Mouse (Mus musculus): ENCODE data around the gene Col15a1.

The Col15a1 gene

GRCm38 (mm10) chr4:47351386-47352049, 143.6 kb downstream of the Col15a1 start:
- no peak for DNase-seq (ENCODE audit: low read depth)

GRCm38 (mm10) chr4:47352061-47352661, 144.2 kb downstream of the Col15a1 start:
- no peak for DNase-seq (ENCODE audit: low read depth)

DNA sequence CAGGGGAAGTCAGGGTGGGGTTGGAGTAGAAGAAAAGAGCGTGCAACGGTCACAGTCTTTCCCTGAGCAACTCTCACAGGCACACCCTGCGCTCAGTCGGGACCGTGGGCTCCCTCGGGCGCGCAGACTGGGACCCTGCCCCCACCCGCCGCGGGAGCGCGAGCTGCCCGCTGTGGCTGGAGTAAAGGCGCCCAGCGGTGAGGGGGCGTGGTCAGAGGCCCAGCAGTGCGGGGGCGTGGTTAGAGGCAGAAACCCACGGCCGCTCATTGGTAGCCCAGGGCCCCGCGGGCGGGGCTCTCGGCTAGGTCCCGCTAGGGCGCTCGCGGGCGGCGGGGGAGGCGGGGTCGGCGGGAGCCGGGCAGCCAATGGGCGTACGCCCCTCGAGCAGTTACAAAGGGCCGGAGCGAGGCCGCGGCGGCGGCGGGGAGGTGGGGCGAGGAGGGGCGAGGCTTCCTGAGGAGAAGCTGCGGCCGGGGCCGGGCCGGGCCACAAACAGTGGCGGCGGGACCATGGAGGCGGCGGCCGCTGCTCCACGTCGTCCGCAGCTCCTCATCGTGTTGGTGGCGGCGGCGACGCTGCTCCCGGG, 144.9 kb downstream of the Col15a1 start, which contains the start of gene Tgfbr1:
TSS of gene Tgfbr1 (plus strand) at position 420 of the 586 bp plus-strand sequence.
- peak; percentile 88 for DNase-seq (ENCODE audit: low read depth)

GRCm38 (mm10) chr4:47353416-47354111, 145.6 kb downstream of the Col15a1 start:
- DNase-seq (ENCODE audit: low read depth): no peak

DNA sequence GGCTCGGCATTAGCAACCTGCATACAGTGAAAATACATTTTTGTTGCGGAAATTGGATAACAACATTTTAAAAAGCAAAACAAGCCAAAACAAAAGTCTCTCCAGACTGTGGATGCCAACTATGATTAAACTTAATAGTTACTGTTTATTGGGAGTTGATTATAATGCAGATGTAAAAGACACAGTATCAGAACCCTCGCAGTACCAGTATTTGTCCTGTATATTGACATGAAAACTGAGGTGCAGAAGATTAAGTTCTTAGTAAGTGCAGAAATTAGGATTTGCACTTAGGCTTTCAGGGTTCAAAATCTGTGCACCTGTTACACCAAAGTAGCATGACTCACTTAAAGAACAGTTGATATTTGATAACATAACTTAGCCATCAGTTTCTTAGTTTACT, 146.3 kb downstream of the Col15a1 start:
- DNase-seq (ENCODE audit: low read depth): no peak

DNA sequence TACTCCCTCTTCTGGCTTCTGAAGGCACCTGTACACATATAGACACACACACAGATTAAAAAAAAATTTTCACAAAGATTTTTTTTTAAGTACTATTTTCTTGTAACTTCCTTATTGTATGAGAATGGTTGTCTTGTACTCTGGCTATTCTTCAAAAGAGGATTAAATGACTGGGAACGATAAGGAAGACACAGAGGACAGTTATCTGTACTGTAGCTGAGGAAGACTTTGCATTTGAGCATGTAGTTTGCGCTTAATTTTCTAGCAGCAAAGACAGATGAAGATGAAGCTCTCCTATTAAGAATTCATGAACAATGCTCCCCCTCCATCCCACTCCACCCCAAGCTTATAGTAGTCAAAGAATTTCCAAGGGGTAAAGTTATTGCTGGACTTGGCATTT, 154.7 kb downstream of the Col15a1 start:
- no peak for DNase-seq (ENCODE audit: low read depth)

All from fibroblast of lung, adult 2 months (primary cell).